Mouse (Mus musculus) brain, embryonic 14.5 days (tissue): Measurements from ENCODE around the gene Cblc.

Experiments
- CTCF ChIP-seq: fragments of 200-500 bp; IDR thresholded peaks from 2 replicates; pipeline ENCODE4 v1.5.1; 2012; ENCODE audit warnings: inconsistent platforms, mild to moderate bottlenecking, moderate library complexity, borderline replicate concordance; ENCODE audit not compliant: insufficient read depth, insufficient read length; ENCODE audit errors: extremely low read depth
- POLR2A ChIP-seq: fragments of 200-500 bp; IDR thresholded peaks from 2 replicates; pipeline ENCODE4 v1.6.1; 2012; ENCODE audit warnings: mild to moderate bottlenecking, inconsistent platforms, borderline replicate concordance; ENCODE audit not compliant: poor library complexity, insufficient read depth, insufficient read length, severe bottlenecking; ENCODE audit errors: extremely low read depth

- no peak for TF ChIP-seq POLR2A
- peak; percentile 27; the same call in 1 of the 2 replicates for TF ChIP-seq CTCF
Observed at GRCm38 (mm10) chr7:19738771-19739170, 57.8 kb downstream of the Cblc start.
